Mouse (Mus musculus) c-Kit-positive CD71-positive TER-119-negative erythroid progenitor cells, embryonic 14.5 days (primary cell): ENCODE results near the gene Unc93b1.
A peak's percentile ranks its signal among the peaks of the same experiment; 100 is the strongest.
"Not testable (repeated sequence)": the region's sequence is repeated elsewhere in the genome, so short reads cannot be mapped to it uniquely, and the experiment has no call there.

Source experiments
- DNase-seq: peaks from one replicate; pipeline ENCODE4 v3.0.0-alpha.2; 2013; ENCODE audit warnings: low read depth

Unc93b1 gene

GRCm38 (mm10) chr19:3946715-3947114 lies 11.7 kb downstream of the Unc93b1 start:
- DNase-seq: no peak

- no peak for DNase-seq
These were observed 12.8 kb downstream of the Unc93b1 start for GRCm38 (mm10) chr19:3947813-3948212.

GRCm38 (mm10) chr19:3948546-3948945 lies 13.6 kb downstream of the Unc93b1 start:
- DNase-seq: no peak

GRCm38 (mm10) chr19:3950331-3950730 lies 15.3 kb downstream of the Unc93b1 start:
- no peak for DNase-seq

- no peak for DNase-seq
These were observed 16.5 kb downstream of the Unc93b1 start for GRCm38 (mm10) chr19:3951461-3951860.

GRCm38 (mm10) chr19:3952099-3952498 lies 17.1 kb downstream of the Unc93b1 start:
- no peak for DNase-seq

- no peak for DNase-seq
These were observed 20.0 kb downstream of the Unc93b1 start for GRCm38 (mm10) chr19:3955033-3955432.

- DNase-seq: no peak
These were observed 20.8 kb downstream of the Unc93b1 start for GRCm38 (mm10) chr19:3955804-3956203.

GRCm38 (mm10) chr19:3957296-3958036 lies 22.5 kb downstream of the Unc93b1 start:
- not testable (repeated sequence) for DNase-seq

- no peak for DNase-seq
These were observed 23.5 kb downstream of the Unc93b1 start, which contains the start of gene Aldh3b3 for GRCm38 (mm10) chr19:3958470-3958869. Gene Aldh3b3, plus strand, starts transcription at chr19:3958645.

- no peak for DNase-seq
These were observed 24.0 kb downstream of the Unc93b1 start for GRCm38 (mm10) chr19:3959030-3959429.

- no peak for DNase-seq
These were observed 25.2 kb downstream of the Unc93b1 start for GRCm38 (mm10) chr19:3960211-3960610.

- DNase-seq: not testable (repeated sequence)
These were observed 26.8 kb downstream of the Unc93b1 start for GRCm38 (mm10) chr19:3961805-3962204.

- DNase-seq: no peak
These were observed 27.5 kb downstream of the Unc93b1 start for GRCm38 (mm10) chr19:3962469-3962868.

- no peak for DNase-seq
These were observed 29.0 kb downstream of the Unc93b1 start for GRCm38 (mm10) chr19:3964030-3964429.

- DNase-seq: no peak
These were observed 31.5 kb downstream of the Unc93b1 start for GRCm38 (mm10) chr19:3966330-3967075.

- no peak for DNase-seq
These were observed 32.3 kb downstream of the Unc93b1 start for GRCm38 (mm10) chr19:3967258-3967657.

- peak; percentile 57 for DNase-seq
These were observed 37.2 kb downstream of the Unc93b1 start, which contains the start of gene Aldh3b2 for GRCm38 (mm10) chr19:3972229-3972628. Gene Aldh3b2, plus strand, starts transcription at chr19:3972328.

GRCm38 (mm10) chr19:3974608-3975007 lies 39.6 kb downstream of the Unc93b1 start:
- DNase-seq: not testable (repeated sequence)

- no peak for DNase-seq
These were observed 40.9 kb downstream of the Unc93b1 start for GRCm38 (mm10) chr19:3975866-3976265.

GRCm38 (mm10) chr19:3980309-3980708 lies 45.3 kb downstream of the Unc93b1 start:
- DNase-seq: peak; percentile 81

- DNase-seq: no peak
These were observed 45.9 kb downstream of the Unc93b1 start for GRCm38 (mm10) chr19:3980917-3981316.

GRCm38 (mm10) chr19:3983527-3984200 lies 48.7 kb downstream of the Unc93b1 start:
- DNase-seq: no peak
